Mouse (Mus musculus) E14TG2a.4 (cell line): ENCODE data around the gene Ccdc186.

Experiments used
- CTCF ChIP-seq: conservative IDR thresholded peaks from 2 replicates; pipeline ENCODE4 v1.5.1; 2014; ENCODE audit warnings: low read length
- NANOG ChIP-seq: IDR thresholded peaks from 2 replicates; pipeline ENCODE4 v1.6.1; 2014; ENCODE audit warnings: borderline replicate concordance, low read length, mixed read lengths
- POU5F1 ChIP-seq: IDR thresholded peaks from 2 replicates; pipeline ENCODE4 v1.6.1; 2014; ENCODE audit warnings: low read length, borderline replicate concordance

DNA sequence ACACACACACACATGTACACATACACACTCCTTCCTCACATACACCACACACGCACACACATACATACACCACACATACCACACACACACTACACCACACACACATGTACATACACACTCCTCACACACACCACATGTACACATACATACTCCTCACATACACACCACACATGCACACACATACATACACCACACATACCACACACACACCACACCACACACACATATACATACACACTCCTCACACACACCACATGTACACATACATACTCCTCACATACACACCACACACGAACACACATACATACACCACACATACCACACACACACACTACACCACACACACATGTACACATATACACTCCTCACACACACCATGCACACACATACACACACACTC is 63.7 kb downstream of the Ccdc186 start:
- no peak for TF ChIP-seq CTCF
- TF ChIP-seq POU5F1 = no peak
- no peak for TF ChIP-seq NANOG
